Mouse (Mus musculus) liver, embryonic 16.5 days (tissue): ENCODE measurements around the gene Mettl7a3. TPM values are rescaled to one million over a fixed set of nuclear protein-coding genes. Genes with fewer than 3 reads are reported as not detected.
"Not testable (repeated sequence)": the region's sequence is repeated elsewhere in the genome, so short reads cannot be mapped to it uniquely, and the experiment has no call there.

Experiments
- ATAC-seq: fragments of 200-750 bp; cut with Nextera tagmentation; 2 replicates; pipeline ENCODE4 v1.8.0; 2017; ENCODE audit warnings: low read depth, mild to moderate bottlenecking, moderate number of reproducible peaks, moderate library complexity
- H3K27ac ChIP-seq: fragments of 300-500 bp; sonication (generic); 2 replicates; pipeline ENCODE4 v1.5.1; 2014; ENCODE audit warnings: mild to moderate bottlenecking, low read length
- H3K27me3 ChIP-seq: fragments of 300-500 bp; sonication (generic); 2 replicates; pipeline ENCODE4 v1.6.1; 2014; ENCODE audit warnings: low read depth, low read length, mixed read lengths; ENCODE audit not compliant: control insufficient read depth, insufficient read depth
- H3K36me3 ChIP-seq: fragments of 300-500 bp; sonication (generic); 2 replicates; pipeline ENCODE4 v1.6.1; 2014; ENCODE audit warnings: mild to moderate bottlenecking; ENCODE audit not compliant: control insufficient read depth, insufficient read depth
- H3K4me1 ChIP-seq: fragments of 300-500 bp; sonication (generic); 2 replicates; pipeline ENCODE4 v1.6.1; 2014; ENCODE audit warnings: low read depth, low read length, mixed read lengths; ENCODE audit not compliant: control insufficient read depth
- H3K4me2 ChIP-seq: fragments of 300-500 bp; sonication (generic); 2 replicates; pipeline ENCODE4 v1.6.1; 2014; ENCODE audit warnings: low read depth, low read length, mixed read lengths
- H3K4me3 ChIP-seq: fragments of 300-500 bp; sonication (generic); 2 replicates; pipeline ENCODE4 v1.5.1; 2014; ENCODE audit warnings: low read depth, mild to moderate bottlenecking, low read length
- H3K9ac ChIP-seq: fragments of 300-500 bp; sonication (generic); 2 replicates; pipeline ENCODE4 v1.6.1; 2014; ENCODE audit warnings: low read depth, low read length
- H3K9me3 ChIP-seq: fragments of 300-500 bp; sonication (generic); replicated peaks from 2 replicates; pipeline ENCODE4 v1.6.1; 2016; ENCODE audit warnings: low read length; ENCODE audit not compliant: control insufficient read depth
- WGBS: fragments of 180-500 bp; shearing (Covaris S2); extraction: QIAGEN DNeasy Blood & Tissue Kit; methylation state at CpG from one replicate; pipeline ENCODE4 v1.1.7; 2014; ENCODE audit not compliant: insufficient replicate concordance; 5-methylcytosine and 5-hydroxymethylcytosine counted together
- polyA plus RNA-seq: library from polyadenylated mRNA; unstranded; fragments of >200 nt; fragmentation: Nextera tagmentation; extraction: Ambion mirVana; gene quantifications from 2 replicates; pipeline ENCODE4 v1.2.1, GENCODE M21; 2015

Gene Mettl7a3
- polyA plus RNA-seq, 1 experiment from 2014 or later: not detected

- H3K27ac ChIP-seq: no peak overlapping the region
- ATAC-seq: no peak
- H3K36me3 ChIP-seq: no peaks in the 10 kb centered on the region
- H3K27me3 ChIP-seq: no peaks in the 10 kb centered on the region
- no peak overlapping the region for H3K4me3 ChIP-seq
- H3K9ac ChIP-seq: no peak overlapping the region
- H3K4me2 ChIP-seq: no peak overlapping the region
- H3K9me3 ChIP-seq: no peaks in the 10 kb centered on the region
- H3K4me1 ChIP-seq: no peaks in the 10 kb centered on the region
- 60% methylated on average over 7 of the region's 7 CpGs for WGBS
Measured at GRCm38 (mm10) chr15:100367119-100367518, 32.4 kb downstream of the Mettl7a3 start.

GRCm38 (mm10) chr15:100375066-100375465, 40.3 kb downstream of the Mettl7a3 start:
- WGBS: 28% methylated on average over 5 of the region's 5 CpGs
- no peak overlapping the region for H3K4me2 ChIP-seq
- no peaks in the 10 kb centered on the region for H3K36me3 ChIP-seq
- H3K27me3 ChIP-seq: no peaks in the 10 kb centered on the region
- no peak for ATAC-seq
- H3K4me1 ChIP-seq: no peaks in the 10 kb centered on the region
- no peak overlapping the region for H3K4me3 ChIP-seq
- no peak overlapping the region for H3K27ac ChIP-seq
- H3K9me3 ChIP-seq: no peaks in the 10 kb centered on the region
- no peak overlapping the region for H3K9ac ChIP-seq

- not testable (repeated sequence) for H3K4me1 ChIP-seq, H3K36me3 ChIP-seq, H3K9ac ChIP-seq, H3K27ac ChIP-seq, H3K27me3 ChIP-seq, H3K4me3 ChIP-seq, H3K9me3 ChIP-seq, H3K4me2 ChIP-seq
- peak; percentile 25; the same call in 1 of the 2 replicates for ATAC-seq
- WGBS: 24% methylated on average over 3 of the region's 9 CpGs
Measured at GRCm38 (mm10) chr15:100377847-100378505, 43.2 kb downstream of the Mettl7a3 start.

- 75% methylated on average over 8 of the region's 8 CpGs for WGBS
- no peak for ATAC-seq
Measured at GRCm38 (mm10) chr15:100379658-100380057, 44.9 kb downstream of the Mettl7a3 start.

DNA sequence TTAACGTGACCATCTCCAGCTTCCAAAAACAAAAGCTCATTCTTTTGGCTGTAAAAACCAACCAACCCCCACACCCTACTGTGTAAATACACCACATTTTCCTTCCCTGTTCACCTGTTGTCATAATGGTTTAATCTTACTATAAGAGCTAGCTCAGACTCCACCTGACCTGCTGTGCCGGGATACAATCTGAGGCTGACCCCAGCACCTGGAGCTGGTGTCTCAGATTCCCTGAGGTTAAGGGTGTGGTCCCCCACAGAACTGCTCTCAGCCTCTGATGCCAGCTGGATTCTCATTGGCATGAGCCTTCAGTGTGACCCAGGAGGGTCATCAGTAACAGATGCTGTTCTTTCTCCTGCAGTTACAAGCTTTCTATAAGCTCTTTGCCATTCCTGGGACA, 45.4 kb downstream of the Mettl7a3 start:
- Histone ChIP-seq H3K27me3 (no peaks in the 10 kb centered on the region), H3K9ac (no peak overlapping the region), H3K4me2 (no peak overlapping the region), H3K36me3 (no peaks in the 10 kb centered on the region), H3K4me3 (no peak overlapping the region), H3K4me1 (no peaks in the 10 kb centered on the region; the same call in 1 of the 2 replicates), H3K27ac (no peak overlapping the region), H3K9me3 (no peaks in the 10 kb centered on the region)
- no peak for ATAC-seq
- 50% methylated on average over 2 of the region's 2 CpGs for WGBS

More at GRCm38 (mm10) chr15:100379658-100380057, 44.9 kb downstream of the Mettl7a3 start:
- Histone ChIP-seq H3K9me3 (no peaks in the 10 kb centered on the region), H3K27me3 (no peaks in the 10 kb centered on the region), H3K4me2 (no peak overlapping the region), H3K27ac (no peak overlapping the region), H3K4me1 (no peaks in the 10 kb centered on the region; the same call in 1 of the 2 replicates), H3K36me3 (no peaks in the 10 kb centered on the region), H3K9ac (no peak overlapping the region), H3K4me3 (no peak overlapping the region)

DNA sequence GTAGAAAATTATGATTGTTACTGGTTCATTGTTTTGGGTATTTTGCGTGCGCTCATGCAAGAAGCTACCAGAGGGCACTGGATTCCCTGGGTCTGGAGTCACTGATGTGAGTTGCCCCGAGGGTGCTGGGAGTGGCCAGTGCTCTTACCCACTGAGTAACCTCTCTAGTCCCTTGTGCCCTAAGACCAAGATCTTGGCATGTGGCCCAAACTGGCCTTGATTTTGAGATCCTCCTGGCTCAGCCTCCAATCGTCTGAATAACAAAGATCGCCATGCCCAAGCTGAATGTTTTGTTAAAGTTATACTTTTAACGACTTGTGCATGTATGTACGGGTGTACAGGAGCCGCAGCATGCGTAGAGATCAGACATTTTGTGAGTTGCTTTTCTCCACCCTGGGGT, 51.0 kb downstream of the Mettl7a3 start:
- Histone ChIP-seq H3K4me3 (no peak overlapping the region), H3K9ac (no peak overlapping the region), H3K27me3 (no peaks in the 10 kb centered on the region), H3K36me3 (no peaks in the 10 kb centered on the region), H3K9me3 (no peaks in the 10 kb centered on the region), H3K27ac (no peak overlapping the region), H3K4me1 (peaks cover 15% of the 10 kb centered on the region), H3K4me2 (no peak overlapping the region)
- WGBS: 80% methylated on average over 9 of the region's 9 CpGs
- no peak for ATAC-seq

DNA sequence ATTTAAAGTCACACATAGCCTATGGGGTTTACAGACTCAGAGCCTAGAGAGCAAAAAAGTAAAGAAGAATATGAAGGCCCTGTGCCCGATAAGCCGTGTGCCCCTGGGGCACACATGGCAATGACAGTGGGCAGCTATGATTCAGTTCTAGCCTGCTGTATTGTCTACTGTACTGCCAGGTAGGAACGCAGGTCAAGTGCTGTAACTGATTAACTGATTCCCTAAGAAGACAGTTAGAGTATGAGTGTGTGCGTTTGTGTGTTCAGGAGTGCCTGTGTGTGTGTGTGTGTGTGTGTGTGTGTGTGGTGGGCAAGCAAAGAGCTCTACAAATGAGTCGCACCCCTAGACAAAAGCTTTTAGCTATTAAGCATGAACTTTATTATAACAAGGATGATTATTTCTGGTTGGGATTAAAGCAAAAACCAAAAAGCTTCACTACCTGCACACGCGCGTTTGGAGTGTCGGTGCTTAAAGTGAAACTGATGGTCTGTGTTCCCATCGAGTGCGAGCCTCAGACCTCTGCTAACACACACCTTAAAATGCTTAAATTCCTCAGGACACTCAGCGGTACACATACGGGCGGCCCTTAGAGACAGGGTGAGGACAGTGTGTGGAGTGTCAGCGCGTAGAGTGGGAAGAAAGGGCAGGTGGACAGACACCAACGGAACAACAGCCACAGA, 53.0 kb downstream of the Mettl7a3 start:
- H3K27ac ChIP-seq: peak overlapping the region; percentile 25
- no peaks in the 10 kb centered on the region for H3K27me3 ChIP-seq
- H3K4me2 ChIP-seq: no peak overlapping the region
- H3K36me3 ChIP-seq: no peaks in the 10 kb centered on the region
- no peak overlapping the region for H3K9ac ChIP-seq
- H3K9me3 ChIP-seq: no peaks in the 10 kb centered on the region
- 85% methylated on average over 17 of the region's 17 CpGs for WGBS
- ATAC-seq: peak; percentile 39; the same call in 1 of the 2 replicates
- peaks cover 34% of the 10 kb centered on the region for H3K4me1 ChIP-seq
- no peak overlapping the region for H3K4me3 ChIP-seq

GRCm38 (mm10) chr15:100388224-100388835, 53.6 kb downstream of the Mettl7a3 start:
- Histone ChIP-seq H3K27me3 (no peaks in the 10 kb centered on the region), H3K36me3 (peaks cover 6% of the 10 kb centered on the region; the same call in 1 of the 2 replicates), H3K4me2 (no peak overlapping the region), H3K4me3 (no peak overlapping the region), H3K4me1 (peaks cover 39% of the 10 kb centered on the region), H3K9ac (no peak overlapping the region), H3K9me3 (no peaks in the 10 kb centered on the region), H3K27ac (no peak overlapping the region)
- 70% methylated on average over 16 of the region's 16 CpGs for WGBS
- no peak for ATAC-seq

- no peaks in the 10 kb centered on the region for H3K27me3 ChIP-seq
- H3K4me1 ChIP-seq: peaks cover 39% of the 10 kb centered on the region
- H3K4me2 ChIP-seq: no peak overlapping the region
- H3K9me3 ChIP-seq: no peaks in the 10 kb centered on the region
- H3K9ac ChIP-seq: no peak overlapping the region
- H3K27ac ChIP-seq: no peak overlapping the region
- no peak overlapping the region for H3K4me3 ChIP-seq
- ATAC-seq: no peak
- WGBS: 76% methylated on average over 9 of the region's 9 CpGs
- peaks cover 12% of the 10 kb centered on the region for H3K36me3 ChIP-seq
Measured at GRCm38 (mm10) chr15:100388886-100389285, 54.2 kb downstream of the Mettl7a3 start.
